In the genomic region with DNA sequence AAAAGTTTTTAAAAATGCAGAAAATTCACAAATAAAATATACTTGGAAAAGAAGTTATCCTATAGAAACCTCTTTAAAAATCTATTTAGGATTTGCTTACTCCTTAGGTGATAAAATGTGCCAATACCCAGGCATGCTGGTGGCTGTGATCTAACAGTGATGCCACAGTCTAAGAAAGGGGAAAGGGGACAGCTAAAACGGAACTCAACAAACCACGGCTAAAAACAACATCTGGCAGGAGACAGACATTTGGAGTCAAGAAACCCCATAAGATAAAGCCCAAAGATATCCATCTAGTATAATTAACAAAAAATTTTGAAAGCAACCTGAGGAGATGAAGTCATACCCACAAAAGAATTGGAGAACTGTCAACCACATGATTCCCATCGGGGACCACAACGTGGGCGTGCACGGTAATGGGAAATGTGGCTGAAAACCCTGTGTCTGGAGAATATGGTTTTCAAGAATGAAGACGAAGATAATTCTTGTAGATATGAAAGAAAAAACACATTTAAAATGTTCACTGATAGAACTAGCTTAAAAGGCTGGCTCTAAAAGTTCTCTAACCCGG, we compare ENCODE assay signal across 21 mouse cellular contexts.
DNase-seq lines count a peak whose midpoint lies in the region; ATAC-seq and TF ChIP-seq lines count a peak whose summit lies in the region.
"Had no signal": no experiment of that assay in that cellular context is flagged by ENCODE, and none has a peak within 500 bp of the region (broad histone marks: within the 10 kb centered on the region; RNA-seq: fewer than 3 reads in every experiment).

No protein-coding gene starts in this region.

- no peak overlapping the region for H3K27ac ChIP-seq in lung, postnatal 0 days (ENCODE audit: low read length)
- H3K27ac ChIP-seq: embryonic facial prominence, embryonic 10.5 days; heart, adult 2 months; heart, embryonic 15.5 days; hindbrain, embryonic 10.5 days; hindbrain, embryonic 14.5 days had no signal

- WGBS in lung, postnatal 0 days: 90% methylated on average over 8 of the region's 8 CpGs

- peaks cover 6% of the 10 kb centered on the region; the same call in 1 of the 2 replicates for H3K36me3 ChIP-seq in lung, postnatal 0 days (ENCODE audit: insufficient read depth, low read length)
- H3K36me3 ChIP-seq: heart, embryonic 15.5 days had no signal

- DNase-seq in gastrocnemius, adult 18-20 months (ENCODE audit: low spot score): peak; percentile 10
- DNase-seq in gastrocnemius, adult 8-10 months (ENCODE audit: low spot score in 2 of 2): no peak
- peak; percentile 10 for DNase-seq in NIH3T3 (ENCODE audit: low read depth)
- no peak for DNase-seq in cerebellum, adult 11-12 months
- no peak for DNase-seq in urinary bladder, postnatal 4 days (ENCODE audit: low spot score in 2 of 2)
- no peak for DNase-seq in lung, postnatal 0 days (ENCODE audit: low spot score)
- DNase-seq: adrenal gland, postnatal 25 days; cerebellum, adult 9-10 months; cerebellum, postnatal 25 days; gastrocnemius, postnatal 10 days; heart, adult 2 months; heart, postnatal 14 days had no signal

- TF ChIP-seq CTCF in lung, postnatal 0 days (IDR thresholded peaks at IDR 0.05): no peak

- H3K9me3 ChIP-seq in lung, postnatal 0 days (ENCODE audit: low read length): no peaks in the 10 kb centered on the region
- H3K9me3 ChIP-seq: embryonic facial prominence, embryonic 10.5 days; heart, embryonic 15.5 days; hindbrain, embryonic 10.5 days had no signal

- ATAC-seq in hematopoietic stem cell, adult 5-6 weeks (replicated peaks in 1 of 2; ENCODE audit: insufficient read depth in 1 of 2, low FRiP score in 2 of 2, low TSS enrichment in 1 of 2, low read depth in 1 of 2, poor library complexity in 2 of 2, severe bottlenecking in 2 of 2): peak; percentile 26 to 53; a peak in 3 of 4 replicates
- peak; percentile 68 for ATAC-seq in megakaryocyte progenitor cell, adult 5-6 weeks (replicated peaks; ENCODE audit: poor library complexity)
- ATAC-seq in lung, postnatal 0 days: no peak
- ATAC-seq: forebrain, embryonic 14.5 days; intestine, embryonic 16.5 days had no signal

- no peaks in the 10 kb centered on the region for H3K27me3 ChIP-seq in lung, postnatal 0 days (replicated peaks; ENCODE audit: insufficient read depth, low read length)
- H3K27me3 ChIP-seq: heart, embryonic 15.5 days had no signal

- TF ChIP-seq EP300 in lung, postnatal 0 days (IDR thresholded peaks at IDR 0.05): no peak

- no peak overlapping the region for H3K4me3 ChIP-seq in lung, postnatal 0 days (ENCODE audit: low read depth, low read length)
- H3K4me3 ChIP-seq: embryonic facial prominence, embryonic 10.5 days; heart, adult 2 months; heart, embryonic 15.5 days; hindbrain, embryonic 10.5 days had no signal

- no peaks in the 10 kb centered on the region for H3K4me1 ChIP-seq in lung, postnatal 0 days (ENCODE audit: insufficient read depth, low read depth, low read length)
- H3K4me1 ChIP-seq: hindbrain, embryonic 10.5 days had no signal

- H3K9ac ChIP-seq in lung, postnatal 0 days (replicated peaks; ENCODE audit: low read depth): no peak overlapping the region
- H3K9ac ChIP-seq: heart, embryonic 15.5 days; hindbrain, embryonic 14.5 days had no signal

- H3K4me2 ChIP-seq in lung, postnatal 0 days (replicated peaks; ENCODE audit: low read depth, low read length): no peak overlapping the region
- H3K4me2 ChIP-seq: heart, embryonic 11.5 days; heart, embryonic 15.5 days; hindbrain, embryonic 14.5 days had no signal

Comparison
In these comparisons a context has a peak if more than half of its experiments do, and no peak if none do; other contexts are left out.
1. DNase-seq: peak in gastrocnemius, adult 18-20 months (single experiment) and NIH3T3 (single experiment); none in gastrocnemius, adult 8-10 months (0 of 2), cerebellum, adult 11-12 months (single experiment), urinary bladder, postnatal 4 days (0 of 2) and lung, postnatal 0 days (single experiment).